Mouse (Mus musculus) mouse embryonic stem cell (cell line): ENCODE data around the gene B9d2.

Source experiments
- in situ Hi-C, 2 experiments: fragments of 300-500 bp; cut with MboI; formaldehyde crosslinking; loops; 1 replicate in 1 of 2; 3 replicates in 1 of 2; pipeline ENCODE4 v1.14.3; 2019 to 2020; ENCODE audit warnings: low sequenced_read_pairs in 2 of 2, low pct_unique_long_range_greater_than_20kb in 1 of 2, mixed read lengths in 1 of 2; ENCODE audit not compliant: unreplicated experiment in 1 of 2

The B9d2 gene

GRCm38 (mm10) chr7:25670096-25670495 is 10.5 kb upstream of the B9d2 start:
- in situ Hi-C loops, result no loop called here

- in situ Hi-C loops, result no loop called here
These were observed 8.9 kb upstream of the B9d2 start for GRCm38 (mm10) chr7:25671686-25672085.

- in situ Hi-C loops, result no loop called here
These were observed 8.1 kb upstream of the B9d2 start for GRCm38 (mm10) chr7:25672442-25672841.

GRCm38 (mm10) chr7:25674297-25674696 is 6.3 kb upstream of the B9d2 start:
- in situ Hi-C loops, result no loop called here

GRCm38 (mm10) chr7:25674719-25675300 is 5.8 kb upstream of the B9d2 start, which contains the start of gene Tmem91:
Tmem91 (minus strand) TSS chr7:25675166.
- in situ Hi-C loops, result no loop called here

GRCm38 (mm10) chr7:25675405-25675804 is 5.2 kb upstream of the B9d2 start:
- in situ Hi-C loops, result no loop called here

GRCm38 (mm10) chr7:25676085-25676781 is 4.3 kb upstream of the B9d2 start:
- in situ Hi-C loops, result no loop called here

GRCm38 (mm10) chr7:25677013-25677412 is 3.6 kb upstream of the B9d2 start:
- in situ Hi-C loops, result no loop called here

GRCm38 (mm10) chr7:25679971-25680370 is 609 bp upstream of the B9d2 start:
- in situ Hi-C loops, result no loop called here

GRCm38 (mm10) chr7:25681341-25682231 is 1.0 kb downstream of the B9d2 start:
- in situ Hi-C loops, result no loop called here

- in situ Hi-C loops, result no loop called here
These were observed 3.0 kb downstream of the B9d2 start for GRCm38 (mm10) chr7:25683474-25684180.

GRCm38 (mm10) chr7:25684659-25685058 is 4.1 kb downstream of the B9d2 start:
- in situ Hi-C loops, result no loop called here

GRCm38 (mm10) chr7:25685926-25686470 is 5.4 kb downstream of the B9d2 start:
- in situ Hi-C loops, result no loop called here

- in situ Hi-C loops, result no loop called here
These were observed 6.3 kb downstream of the B9d2 start, which contains the start of gene Tgfb1 for GRCm38 (mm10) chr7:25686680-25687531. Tgfb1 (plus strand) TSS chr7:25687002.

- in situ Hi-C loops, result no loop called here
These were observed 7.3 kb downstream of the B9d2 start for GRCm38 (mm10) chr7:25687811-25688401.

GRCm38 (mm10) chr7:25688810-25689586 is 8.4 kb downstream of the B9d2 start:
- in situ Hi-C loops, result no loop called here
